Mouse (Mus musculus): ENCODE measurements at regions not wholly inside any gene's neighbourhood (a gene's known extent, or its start where the extent isn't known, plus 50 kb on each side); places are given as distances from the start of the nearest gene placed in this dataset.

GRCm38 (mm10) chr14:76922399-76922939 lies 114.1 kb upstream of the Ccdc122 start:
- TF ChIP-seq CTCF (IDR thresholded peaks at IDR 0.05; ENCODE audit: insufficient read depth, low read depth, low read length) (no peak), POLR2A (IDR thresholded peaks at IDR 0.05; ENCODE audit: insufficient read depth, low read depth, low read length) (no peak)

Measured in olfactory bulb, adult 2 months (tissue).